Mouse (Mus musculus) large intestine, adult 2 months (tissue): Measurements from ENCODE around the gene Cfi. TPM values are rescaled to one million over a fixed set of nuclear protein-coding genes. Genes with fewer than 3 reads are reported as not detected.

Experiments used
- DNase-seq: peaks from one replicate; pipeline ENCODE4 v3.0.0-alpha.2; 2012; ENCODE audit warnings: low read depth, low spot score
- WGBS: fragments of 180-500 bp; shearing (Covaris S2); methylation state at CpG from one replicate; pipeline ENCODE4 v1.1.7; 2018; 5-methylcytosine and 5-hydroxymethylcytosine counted together
- polyA plus RNA-seq: library from polyadenylated mRNA; depleted of rRNA; stranded (reverse); fragments of >200 nt; gene quantifications from 2 replicates; pipeline ENCODE4 v1.2.3, GENCODE M21; 2012; rRNA removed

The Cfi gene
- 3.4 and 3.9 TPM in 2 replicates for polyA plus RNA-seq

DNA sequence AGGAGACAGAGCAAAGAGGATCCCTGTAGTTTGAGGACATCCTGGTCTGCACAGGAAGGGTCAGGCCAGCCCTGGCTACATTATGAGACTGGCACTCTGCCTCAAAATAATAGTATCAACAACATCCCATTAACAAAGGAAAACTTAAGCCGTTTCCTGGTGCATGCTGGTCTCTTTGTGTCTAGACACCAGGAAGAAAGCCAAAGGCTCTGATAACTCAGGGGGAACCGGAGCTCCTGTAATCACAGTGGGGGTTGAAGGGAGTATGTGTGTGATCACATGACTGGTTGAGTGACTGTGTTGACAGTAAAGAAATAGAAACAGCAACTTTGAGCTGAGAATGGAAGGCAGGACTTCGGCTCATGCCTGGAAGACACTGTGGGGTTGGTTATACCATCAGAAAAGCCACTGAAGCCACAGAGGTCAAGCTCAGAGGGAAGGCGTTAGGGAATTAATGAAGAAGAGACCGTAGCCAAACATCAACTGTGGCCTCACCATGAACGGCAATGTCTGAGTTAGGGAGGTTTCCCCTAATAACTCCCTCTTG, at the start of gene Cfi:
TSS of gene Cfi (plus strand) at position 497 of the 547 bp plus-strand sequence.
- DNase-seq = no peak
- WGBS = 50% methylated on average over 6 of the region's 6 CpGs

GRCm38 (mm10) chr3:129793801-129794200, 41.9 kb upstream of the Cfi start:
- WGBS = 77% methylated on average over 5 of the region's 5 CpGs
- no peak for DNase-seq

GRCm38 (mm10) chr3:129797341-129797740, 38.3 kb upstream of the Cfi start:
- DNase-seq = no peak
- 42% methylated on average over 5 of the region's 5 CpGs for WGBS

DNA sequence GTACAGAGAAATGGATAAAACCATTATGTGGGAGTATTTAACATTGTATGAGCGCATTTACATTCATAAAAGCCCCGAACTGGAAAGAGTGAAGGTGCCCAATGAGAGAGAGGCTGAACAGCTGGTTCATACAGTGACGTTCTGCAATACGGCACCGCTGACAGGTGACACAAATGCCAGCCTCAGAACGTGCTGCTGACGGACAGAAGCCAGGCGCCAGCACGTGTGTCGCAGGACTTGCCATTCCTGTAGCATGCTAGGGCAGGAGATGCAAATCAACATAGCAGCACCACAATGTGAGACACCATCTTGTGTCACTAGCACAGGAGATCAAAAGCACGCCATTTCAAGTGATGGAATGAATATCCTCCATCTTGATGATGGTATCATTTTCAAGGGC, 37.1 kb upstream of the Cfi start:
- no peak for DNase-seq
- WGBS = 89% methylated on average over 11 of the region's 11 CpGs

GRCm38 (mm10) chr3:129799011-129799410, 36.7 kb upstream of the Cfi start:
- WGBS = 30% methylated on average over 2 of the region's 2 CpGs
- no peak for DNase-seq

DNA sequence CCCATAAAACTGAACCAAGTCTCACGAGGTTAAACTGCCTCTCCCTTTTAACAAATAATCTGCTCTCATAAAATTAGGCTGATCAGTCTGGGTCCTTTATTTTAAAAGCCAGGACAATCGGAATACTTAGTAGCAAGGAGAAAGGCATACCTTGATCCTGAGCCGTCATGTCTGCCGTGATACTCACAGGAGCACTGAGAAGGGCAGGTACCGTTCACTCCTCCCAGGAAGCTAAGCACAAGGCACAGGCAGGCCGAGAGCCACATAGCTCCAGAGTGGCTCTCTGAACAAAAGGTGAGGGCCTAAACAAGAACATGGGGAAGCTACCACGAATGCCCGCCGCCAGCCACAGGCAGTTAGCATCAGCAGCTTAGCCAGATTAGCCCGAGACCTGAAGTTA, 31.9 kb upstream of the Cfi start, which contains the start of gene Lrit3:
TSS of gene Lrit3 (minus strand) at position 266 of the 400 bp plus-strand sequence.
- WGBS = 38% methylated on average over 10 of the region's 10 CpGs
- DNase-seq = no peak

DNA sequence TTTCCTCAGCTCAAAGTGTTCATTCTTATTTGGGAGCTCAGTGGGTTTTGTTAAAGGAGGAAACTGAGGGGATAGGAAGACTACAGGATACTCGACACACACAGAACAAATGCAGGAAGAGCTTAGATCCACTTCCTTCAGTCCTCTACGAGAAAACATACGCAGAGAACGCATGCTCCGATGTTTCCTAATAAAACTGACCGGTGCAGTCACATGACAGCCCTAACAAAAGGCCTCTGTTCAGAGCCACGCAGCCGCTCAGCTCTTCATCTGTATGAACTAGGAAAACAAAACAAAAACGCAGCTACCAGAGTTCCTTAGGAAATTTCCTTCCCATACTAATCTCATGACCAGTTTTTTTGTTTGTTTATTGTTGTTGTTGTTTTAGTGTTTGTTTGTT, 14.8 kb upstream of the Cfi start:
- 34% methylated on average over 9 of the region's 9 CpGs for WGBS
- no peak for DNase-seq

DNA sequence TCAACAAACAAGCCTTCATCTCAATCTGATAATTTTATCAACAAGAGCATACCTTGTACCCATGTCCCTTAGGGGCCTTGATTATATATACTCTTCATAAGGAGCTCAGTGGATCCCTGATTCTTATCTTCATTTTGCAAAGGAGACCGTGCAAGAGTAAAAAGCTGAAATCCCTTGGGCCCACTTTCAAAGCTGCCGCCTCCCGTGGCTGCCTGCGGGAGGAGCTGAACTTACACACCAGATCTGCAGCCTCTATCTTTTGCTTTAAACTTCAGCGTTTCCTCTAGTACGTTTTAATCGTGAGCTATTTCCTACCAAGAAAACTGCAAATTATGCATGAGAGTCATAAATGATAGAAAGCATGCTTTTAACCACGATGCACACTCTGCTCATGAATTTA, 13.9 kb upstream of the Cfi start:
- DNase-seq = no peak
- 80% methylated on average over 8 of the region's 8 CpGs for WGBS

- 95% methylated on average over 11 of the region's 11 CpGs for WGBS
- DNase-seq = no peak
Measured at GRCm38 (mm10) chr3:129822206-129822775, 13.4 kb upstream of the Cfi start, which contains the start of gene Rrh. TSS of gene Rrh (minus strand) at chr3:129822587.

- no peak for DNase-seq
- WGBS = 52% methylated on average over 5 of the region's 5 CpGs
Measured at GRCm38 (mm10) chr3:129823293-129823692, 12.4 kb upstream of the Cfi start.

DNA sequence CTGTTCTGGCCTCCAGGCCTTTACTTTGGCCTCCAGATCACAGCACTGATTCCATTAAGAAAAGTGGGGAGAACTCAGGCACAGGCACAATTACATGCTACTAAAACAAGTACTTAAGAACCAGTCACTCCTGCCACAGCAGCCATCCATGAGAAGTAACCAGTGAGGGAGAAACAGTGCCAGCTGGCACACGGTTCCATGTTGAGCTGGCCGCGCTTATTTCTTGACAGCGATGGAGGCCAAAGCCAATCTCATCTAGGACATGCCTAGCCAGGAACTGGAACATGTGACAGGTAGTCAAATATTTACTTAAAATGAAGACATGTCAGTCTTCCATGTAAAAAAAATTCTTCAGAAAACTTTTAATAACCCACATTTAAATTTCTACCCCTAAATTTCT, 11.5 kb upstream of the Cfi start:
- 73% methylated on average over 4 of the region's 4 CpGs for WGBS
- no peak for DNase-seq

DNA sequence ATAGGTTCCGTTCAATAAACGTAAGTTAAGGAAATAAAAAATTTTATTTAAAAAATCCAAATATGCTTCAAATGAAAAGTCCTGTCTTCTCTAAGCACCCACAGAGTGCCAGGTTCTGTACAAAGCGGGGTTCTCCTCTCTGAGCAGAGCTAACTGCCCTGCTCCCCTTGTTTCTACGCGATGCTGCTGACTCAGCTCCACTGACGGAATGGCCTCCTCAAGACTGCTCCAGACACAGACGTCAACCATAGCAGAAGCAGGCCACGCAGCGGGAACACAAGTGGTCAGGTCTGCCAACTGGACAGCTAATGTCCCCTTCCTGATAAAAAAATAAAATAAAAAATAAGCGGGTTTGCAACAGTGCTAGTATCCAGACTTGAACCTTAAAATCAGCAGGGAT, 10.8 kb upstream of the Cfi start:
- DNase-seq = no peak
- 92% methylated on average over 10 of the region's 10 CpGs for WGBS

DNA sequence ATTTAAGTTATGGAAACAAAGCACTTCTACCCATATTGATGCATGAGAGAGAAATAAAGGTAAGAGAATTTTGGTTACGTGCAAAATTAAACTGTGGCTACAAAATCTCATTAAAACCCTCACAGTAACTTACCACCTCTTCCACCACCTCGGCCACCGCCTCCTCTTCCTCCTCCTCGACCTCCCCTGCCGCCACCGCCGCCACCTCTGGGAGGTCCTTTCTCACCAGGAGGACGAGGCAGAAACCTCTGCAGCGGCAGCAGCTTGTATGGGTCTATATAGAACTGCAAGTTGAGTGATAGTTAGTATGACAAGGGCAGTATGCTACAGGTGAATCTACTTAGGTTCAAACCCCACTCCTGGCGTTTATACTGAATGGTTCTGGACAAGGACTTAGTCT, 9.0 kb upstream of the Cfi start:
- no peak for DNase-seq
- whole genome bisulfite sequencing = 89% methylated on average over 10 of the region's 10 CpGs

DNA sequence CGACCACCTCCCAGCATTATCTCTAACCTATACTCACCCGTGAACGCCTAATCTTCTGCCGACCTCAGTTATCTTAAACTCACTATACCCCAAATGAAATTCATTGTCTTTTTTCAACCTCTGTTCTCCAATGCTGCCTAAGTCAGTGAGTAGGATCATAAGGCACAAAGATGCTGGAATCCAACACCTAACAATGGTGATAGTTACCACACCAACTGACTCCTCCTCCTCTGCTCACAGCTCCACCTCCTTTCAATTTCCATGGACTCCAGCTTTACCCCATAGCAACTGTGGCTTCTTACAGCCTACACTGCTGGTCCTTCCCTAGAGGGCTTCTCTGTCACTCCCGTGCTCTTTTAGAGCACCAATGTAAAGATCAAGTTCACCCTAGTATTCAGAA, 8.0 kb upstream of the Cfi start:
- WGBS = 97% methylated on average over 5 of the region's 5 CpGs
- no peak for DNase-seq

DNA sequence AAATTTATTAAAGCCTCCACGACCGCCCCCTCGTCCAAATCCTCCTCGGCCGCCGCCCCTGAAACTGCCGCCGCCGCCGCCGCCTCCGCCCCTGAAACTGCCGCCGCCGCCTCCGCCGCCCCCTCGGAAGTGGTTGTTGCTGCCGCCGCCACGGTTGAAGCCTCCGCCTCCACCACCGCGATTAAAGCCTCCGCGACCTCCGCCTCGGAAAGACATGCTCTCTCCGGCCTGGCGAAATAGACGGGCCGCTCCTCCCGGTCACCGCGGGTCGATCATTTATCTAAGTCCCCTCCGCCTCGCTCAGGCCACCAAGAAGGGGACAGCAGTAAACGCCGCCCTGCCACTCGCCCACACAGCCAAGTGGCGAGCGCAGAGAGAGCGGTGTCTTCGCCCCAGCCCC, 5.1 kb upstream of the Cfi start:
- 2% methylated on average over 43 of the region's 45 CpGs for WGBS
- no peak for DNase-seq

GRCm38 (mm10) chr3:129831035-129831568, 4.6 kb upstream of the Cfi start, which contains the start of gene Gar1:
TSS of gene Gar1 (minus strand) at chr3:129831396.
- 1% methylated on average over 60 of the region's 60 CpGs for whole genome bisulfite sequencing
- DNase-seq = peak; percentile 89

- WGBS = 7% methylated on average over 11 of the region's 11 CpGs
- DNase-seq = peak; percentile 32
Measured at GRCm38 (mm10) chr3:129836051-129836697, 490 bp downstream of the Cfi start.

GRCm38 (mm10) chr3:129836965-129837364, 1.3 kb downstream of the Cfi start:
- 52% methylated on average over 6 of the region's 6 CpGs for WGBS
- DNase-seq = no peak

GRCm38 (mm10) chr3:129838017-129838416, 2.3 kb downstream of the Cfi start:
- WGBS = 62% methylated on average over 7 of the region's 7 CpGs
- no peak for DNase-seq

DNA sequence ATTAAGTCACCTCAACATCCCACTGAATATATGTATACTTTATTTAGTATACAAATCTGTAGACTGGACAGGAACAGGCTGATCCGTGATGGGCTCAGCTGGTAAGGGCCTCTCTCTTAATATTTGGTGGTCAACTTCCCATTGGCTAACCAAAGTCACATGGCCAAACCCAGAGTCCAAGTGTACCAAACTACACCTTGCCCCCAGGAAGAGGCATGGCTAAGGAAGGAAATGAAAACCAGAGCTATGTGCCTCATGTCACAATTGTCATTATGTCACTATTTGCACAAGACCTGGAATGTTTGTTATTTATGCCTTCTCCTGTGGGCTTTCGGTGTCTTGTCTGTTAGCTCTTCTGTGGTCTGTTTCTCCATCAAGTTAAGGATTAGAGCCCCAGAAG, 10.2 kb downstream of the Cfi start:
- WGBS = 55% methylated on average over 2 of the region's 2 CpGs

DNA sequence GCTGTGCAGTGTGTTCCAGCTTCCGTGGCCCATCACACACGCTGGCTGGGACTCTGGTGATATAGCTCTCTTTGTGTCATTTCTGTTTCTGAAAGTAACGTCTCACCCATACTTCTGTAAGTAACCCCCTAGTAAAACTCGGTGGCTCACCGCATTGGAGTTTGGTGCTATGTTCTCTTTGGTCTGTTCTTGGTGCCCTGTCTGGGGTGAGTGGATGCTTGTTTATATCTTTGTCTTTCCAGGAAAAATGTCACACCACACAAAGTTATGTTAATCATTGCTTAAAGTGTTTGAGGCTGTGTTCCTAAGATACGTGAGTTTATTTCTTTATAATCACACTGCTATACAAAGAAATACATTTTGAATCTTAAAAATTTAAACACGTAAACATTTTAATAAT, 11.2 kb downstream of the Cfi start:
- DNase-seq = no peak
- 66% methylated on average over 7 of the region's 7 CpGs for WGBS

More for the DNA sequence above, 10.2 kb downstream of the Cfi start:
- DNase-seq = no peak
